Mouse (Mus musculus) thymus, adult 2 months (tissue): ENCODE measurements around the gene Slc45a3.

Source experiments
- CTCF ChIP-seq: fragments of 200-500 bp; IDR thresholded peaks from 2 replicates; pipeline ENCODE4 v1.5.1; 2012; ENCODE audit warnings: mild to moderate bottlenecking, control low read depth, low read length, moderate library complexity, borderline replicate concordance; ENCODE audit not compliant: control insufficient read depth, poor library complexity, insufficient read depth; ENCODE audit errors: extremely low read depth
- POLR2A ChIP-seq: fragments of 200-500 bp; IDR thresholded peaks from 2 replicates; pipeline ENCODE4 v1.6.1; 2012; ENCODE audit warnings: mild to moderate bottlenecking, low read length, control low read depth, moderate library complexity; ENCODE audit not compliant: control insufficient read depth, poor library complexity, insufficient read depth; ENCODE audit errors: extremely low read depth

GRCm38 (mm10) chr1:132006046-132006445 lies 43.3 kb downstream of the Slc45a3 start:
- TF ChIP-seq POLR2A: no peak
- no peak for TF ChIP-seq CTCF
